Mouse (Mus musculus): Measurements from ENCODE around the gene Swap70.

DNA sequence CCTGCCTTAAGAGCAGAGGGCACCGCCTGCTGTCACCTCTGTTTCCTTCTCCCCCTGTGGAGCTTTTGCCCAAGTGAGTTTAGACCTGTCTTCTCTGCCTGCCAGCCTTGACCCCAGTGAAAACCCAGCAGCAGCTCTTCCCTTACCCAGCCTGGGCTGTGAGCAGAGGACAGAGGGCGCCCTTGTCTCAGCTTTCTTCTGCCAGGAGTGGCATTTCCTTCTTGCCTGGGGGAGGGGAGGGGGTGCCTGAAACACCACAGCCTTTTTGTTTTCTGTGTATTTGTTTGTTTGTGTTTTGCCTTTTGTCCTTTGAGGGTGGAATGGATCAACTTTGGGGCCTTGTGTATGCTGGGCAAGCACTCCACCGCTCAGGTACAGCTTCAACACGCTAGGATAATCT lies 50.9 kb downstream of the Swap70 start:
- TF ChIP-seq POLR2A (IDR thresholded peaks at IDR 0.05; ENCODE audit: low read depth, low read length) (no peak), CTCF (IDR thresholded peaks at IDR 0.05; ENCODE audit: borderline replicate concordance, insufficient read depth, low read length) (no peak)
